Mouse (Mus musculus): ENCODE measurements around the gene Agpat3. TPM values are rescaled to one million over a fixed set of nuclear protein-coding genes. Genes with fewer than 3 reads are reported as not detected.
A peak's percentile ranks its signal among the peaks of the same experiment; 100 is the strongest.

Agpat3 gene
- polyA plus RNA-seq, 1 experiment from 2014 or later = 277 TPM

DNA sequence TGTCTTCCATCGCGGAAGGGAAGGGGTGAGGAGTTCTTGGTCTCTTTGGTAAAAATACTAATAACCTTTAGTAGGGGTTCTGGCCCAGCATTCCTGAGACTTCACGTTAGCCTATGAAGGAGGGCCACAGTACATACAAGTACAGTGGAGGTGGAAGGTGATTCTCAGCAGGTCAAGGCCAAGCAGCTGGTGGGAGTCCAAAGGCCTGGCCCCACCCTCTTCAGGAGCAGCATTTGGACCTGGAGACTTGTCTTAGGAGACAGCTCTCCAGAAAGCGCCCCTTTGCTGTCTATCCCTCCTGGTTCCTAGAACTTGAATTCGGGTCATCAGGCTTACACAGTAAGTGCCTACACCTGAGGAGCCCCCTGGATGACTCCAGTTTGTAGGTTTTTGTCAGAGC is 119.1 kb downstream of the Agpat3 start:
- H3K4me1 ChIP-seq (replicated peaks; ENCODE audit: control insufficient read depth, insufficient read depth, low read length) = no peaks in the 10 kb centered on the region
- 76% methylated on average over 5 of the region's 5 CpGs for WGBS
- H3K4me3 ChIP-seq (ENCODE audit: low read depth, low read length) = no peak overlapping the region
- peaks cover 13% of the 10 kb centered on the region for H3K36me3 ChIP-seq (ENCODE audit: control insufficient read depth, insufficient read depth)
- no peak overlapping the region for H3K27ac ChIP-seq (ENCODE audit: low read depth, low read length)
- 0 out of 2 replicates have a peak, but pooled peaks have one; percentile 18 for ATAC-seq
- H3K27me3 ChIP-seq (replicated peaks; ENCODE audit: control insufficient read depth, insufficient read depth, low read length) = no peaks in the 10 kb centered on the region
- H3K9me3 ChIP-seq (ENCODE audit: control insufficient read depth) = no peaks in the 10 kb centered on the region
- H3K9ac ChIP-seq (ENCODE audit: low read depth, low read length) = no peak overlapping the region
- H3K4me2 ChIP-seq (replicated peaks; ENCODE audit: low read depth) = no peak overlapping the region
- no peak for TF ChIP-seq CTCF (IDR thresholded peaks at IDR 0.05; ENCODE audit: low read depth)

DNA sequence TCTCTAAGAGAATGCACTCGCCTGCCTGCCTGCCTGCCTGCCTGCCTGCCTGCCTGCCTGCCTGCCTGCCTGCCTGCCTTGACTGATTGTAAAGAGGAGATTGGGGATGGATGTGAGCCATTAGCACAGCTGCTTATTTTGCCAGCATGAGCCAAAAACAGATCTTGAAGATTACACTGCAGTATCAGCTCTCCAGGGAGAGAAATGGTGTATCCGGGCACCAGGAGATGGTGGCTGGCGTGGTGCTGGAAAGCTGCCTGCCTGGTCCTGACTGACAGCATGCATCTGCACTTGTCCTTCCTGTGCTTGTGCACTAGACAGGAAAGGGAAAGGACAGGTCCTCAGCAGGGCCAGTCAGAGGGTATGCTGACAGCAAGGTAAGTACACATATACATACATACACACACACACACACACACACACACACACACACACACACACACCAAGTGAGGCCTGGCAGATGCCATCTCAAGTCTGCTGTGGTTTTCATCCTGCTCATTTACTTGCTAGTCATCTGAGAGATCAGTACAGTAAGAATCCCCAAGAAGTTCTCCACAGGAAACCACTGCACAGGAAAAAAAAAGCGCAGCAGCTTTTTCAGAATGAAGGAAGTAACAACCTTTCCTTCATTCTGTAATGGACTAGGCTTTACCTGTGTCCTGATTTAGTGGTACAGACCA is 119.8 kb downstream of the Agpat3 start:
- H3K4me3 ChIP-seq (ENCODE audit: low read depth, low read length) = no peak overlapping the region
- H3K4me2 ChIP-seq (replicated peaks; ENCODE audit: low read depth) = no peak overlapping the region
- no peak overlapping the region for H3K9ac ChIP-seq (ENCODE audit: low read depth, low read length)
- H3K27ac ChIP-seq (ENCODE audit: low read depth, low read length) = no peak overlapping the region
- WGBS = 97% methylated on average over 4 of the region's 4 CpGs
- TF ChIP-seq CTCF (IDR thresholded peaks at IDR 0.05; ENCODE audit: low read depth) = no peak
- no peaks in the 10 kb centered on the region for H3K9me3 ChIP-seq (ENCODE audit: control insufficient read depth)
- H3K27me3 ChIP-seq (replicated peaks; ENCODE audit: control insufficient read depth, insufficient read depth, low read length) = no peaks in the 10 kb centered on the region
- ATAC-seq = no peak
- H3K36me3 ChIP-seq (ENCODE audit: control insufficient read depth, insufficient read depth) = peaks cover 16% of the 10 kb centered on the region
- no peaks in the 10 kb centered on the region for H3K4me1 ChIP-seq (replicated peaks; ENCODE audit: control insufficient read depth, insufficient read depth, low read length)

DNA sequence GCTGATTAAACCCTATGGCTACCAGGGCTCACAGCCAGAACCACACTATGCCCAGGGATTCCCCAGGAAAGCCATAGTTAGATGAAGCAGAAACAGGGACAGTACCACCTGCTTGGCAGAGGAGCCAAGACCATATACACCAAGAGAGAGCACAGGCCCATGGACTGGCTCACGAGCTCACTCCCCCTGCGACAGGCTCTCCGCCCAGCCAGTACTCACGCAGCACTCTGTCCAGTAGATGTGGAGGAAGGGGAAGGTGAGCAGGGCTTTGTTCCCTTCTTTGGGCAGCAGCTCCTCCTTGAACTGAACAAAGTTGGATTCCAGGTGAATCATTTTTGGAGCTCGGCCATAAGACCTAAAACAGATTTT is 123.7 kb downstream of the Agpat3 start:
- peak overlapping the region; percentile 84 for H3K27ac ChIP-seq (ENCODE audit: low read depth, low read length)
- ATAC-seq = peak; percentile 31
- H3K4me2 ChIP-seq (replicated peaks; ENCODE audit: low read depth) = no peak overlapping the region; the same call in 1 of the 2 replicates
- peaks cover 16% of the 10 kb centered on the region for H3K36me3 ChIP-seq (ENCODE audit: control insufficient read depth, insufficient read depth)
- no peak overlapping the region for H3K9ac ChIP-seq (ENCODE audit: low read depth, low read length)
- 50% methylated on average over 5 of the region's 5 CpGs for WGBS
- no peaks in the 10 kb centered on the region; the same call in 1 of the 2 replicates for H3K4me1 ChIP-seq (replicated peaks; ENCODE audit: control insufficient read depth, insufficient read depth, low read length)
- H3K27me3 ChIP-seq (replicated peaks; ENCODE audit: control insufficient read depth, insufficient read depth, low read length) = no peaks in the 10 kb centered on the region
- H3K4me3 ChIP-seq (ENCODE audit: low read depth, low read length) = no peak overlapping the region
- no peak for TF ChIP-seq CTCF (IDR thresholded peaks at IDR 0.05; ENCODE audit: low read depth)
- no peaks in the 10 kb centered on the region for H3K9me3 ChIP-seq (ENCODE audit: control insufficient read depth)

- 40% methylated on average over 8 of the region's 8 CpGs for WGBS
- Histone ChIP-seq H3K4me2 (replicated peaks; ENCODE audit: low read depth) (peak overlapping the region; percentile 6), H3K4me1 (replicated peaks; ENCODE audit: control insufficient read depth, insufficient read depth, low read length) (no peaks in the 10 kb centered on the region; the same call in 1 of the 2 replicates), H3K9ac (ENCODE audit: low read depth, low read length) (no peak overlapping the region), H3K27ac (ENCODE audit: low read depth, low read length) (peak overlapping the region; percentile 84), H3K36me3 (ENCODE audit: control insufficient read depth, insufficient read depth) (peaks cover 20% of the 10 kb centered on the region), H3K27me3 (replicated peaks; ENCODE audit: control insufficient read depth, insufficient read depth, low read length) (no peaks in the 10 kb centered on the region), H3K4me3 (ENCODE audit: low read depth, low read length) (no peak overlapping the region), H3K9me3 (ENCODE audit: control insufficient read depth) (no peaks in the 10 kb centered on the region)
- ATAC-seq = peak; percentile 87
- TF ChIP-seq CTCF (IDR thresholded peaks at IDR 0.05; ENCODE audit: low read depth) = no peak
Observed at GRCm38 (mm10) chr10:78227875-78228559, 124.3 kb downstream of the Agpat3 start.

DNA sequence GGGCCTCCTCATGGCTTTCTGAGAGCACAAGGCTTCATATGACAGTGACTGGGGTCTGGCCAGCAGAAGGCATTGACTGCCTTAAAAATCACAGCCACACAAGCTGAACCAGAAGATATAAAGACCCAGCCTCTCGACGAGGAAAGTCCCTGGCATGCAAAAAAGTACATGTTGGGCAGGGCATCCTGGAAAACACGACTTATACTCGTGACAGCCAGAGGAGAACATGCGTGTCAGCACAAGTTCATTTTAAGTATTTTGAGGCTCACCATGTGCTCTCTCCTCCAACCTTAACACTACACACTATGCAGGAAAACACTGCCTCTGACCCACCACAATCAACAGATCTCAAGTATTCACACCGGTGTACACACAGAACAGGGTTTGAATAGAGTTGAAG is 128.2 kb downstream of the Agpat3 start:
- Histone ChIP-seq H3K4me1 (replicated peaks; ENCODE audit: control insufficient read depth, insufficient read depth, low read length) (no peaks in the 10 kb centered on the region; the same call in 1 of the 2 replicates), H3K9ac (ENCODE audit: low read depth, low read length) (no peak overlapping the region), H3K4me3 (ENCODE audit: low read depth, low read length) (no peak overlapping the region), H3K36me3 (ENCODE audit: control insufficient read depth, insufficient read depth) (peaks cover 39% of the 10 kb centered on the region), H3K27me3 (replicated peaks; ENCODE audit: control insufficient read depth, insufficient read depth, low read length) (no peaks in the 10 kb centered on the region), H3K9me3 (ENCODE audit: control insufficient read depth) (no peaks in the 10 kb centered on the region), H3K27ac (ENCODE audit: low read depth, low read length) (no peak overlapping the region), H3K4me2 (replicated peaks; ENCODE audit: low read depth) (no peak overlapping the region)
- ATAC-seq = no peak
- TF ChIP-seq CTCF (IDR thresholded peaks at IDR 0.05; ENCODE audit: low read depth) = no peak
- 90% methylated on average over 6 of the region's 6 CpGs for WGBS

- no peak overlapping the region for H3K27ac ChIP-seq (ENCODE audit: low read depth, low read length)
- H3K4me3 ChIP-seq (ENCODE audit: low read depth, low read length) = no peak overlapping the region
- H3K4me1 ChIP-seq (replicated peaks; ENCODE audit: control insufficient read depth, insufficient read depth, low read length) = no peaks in the 10 kb centered on the region; the same call in 1 of the 2 replicates
- 76% methylated on average over 4 of the region's 4 CpGs for WGBS
- H3K36me3 ChIP-seq (ENCODE audit: control insufficient read depth, insufficient read depth) = peaks cover 49% of the 10 kb centered on the region
- no peak overlapping the region for H3K4me2 ChIP-seq (replicated peaks; ENCODE audit: low read depth)
- no peaks in the 10 kb centered on the region for H3K9me3 ChIP-seq (ENCODE audit: control insufficient read depth)
- H3K9ac ChIP-seq (ENCODE audit: low read depth, low read length) = no peak overlapping the region
- no peaks in the 10 kb centered on the region for H3K27me3 ChIP-seq (replicated peaks; ENCODE audit: control insufficient read depth, insufficient read depth, low read length)
- no peak for TF ChIP-seq CTCF (IDR thresholded peaks at IDR 0.05; ENCODE audit: low read depth)
- ATAC-seq = no peak
Observed at GRCm38 (mm10) chr10:78222908-78223307, 129.4 kb downstream of the Agpat3 start.

Data from intestine, postnatal 0 days (tissue).